In genomic region chr13:73467421-73468237, GRCm38 (mm10) we compare ENCODE assay signal across 8 mouse cellular contexts. TPM values are rescaled to one million over a fixed set of nuclear protein-coding genes. Genes with fewer than 3 reads are reported as not detected.
DNase-seq lines count a peak whose midpoint lies in the region; ATAC-seq and TF ChIP-seq lines count a peak whose summit lies in the region.

No protein-coding gene starts in this region.

- TF ChIP-seq CTCF in kidney, adult 2 months (conservative IDR thresholded peaks at IDR 0.05; ENCODE audit: insufficient read depth, insufficient read length, low read depth, low read length) = no peak

- 9% methylated on average over 52 of the region's 53 CpGs for WGBS in kidney, adult 2 months
- under 1% methylated on average over 46 of the region's 53 CpGs for WGBS in lung, embryonic 16.5 days

- peak overlapping the region; percentile 88 for H3K4me2 ChIP-seq in lung, embryonic 16.5 days (ENCODE audit: low read depth, low read length)

- no peak for TF ChIP-seq POLR2A in kidney, adult 2 months (IDR thresholded peaks at IDR 0.05; ENCODE audit: low read depth, low read length)

- H3K36me3 ChIP-seq in kidney, adult 2 months (ENCODE audit: control insufficient read depth, insufficient read depth, low read length) = no peaks in the 10 kb centered on the region
- no peaks in the 10 kb centered on the region for H3K36me3 ChIP-seq in lung, embryonic 16.5 days (ENCODE audit: control insufficient read depth, insufficient read depth, low read length)

- intact Hi-C loops in gastrocnemius, postnatal 36 days (cut with DNase I) = no loop called here

- H3K9ac ChIP-seq in lung, embryonic 16.5 days (ENCODE audit: low read length) = peak overlapping the region; percentile 95

- DNase-seq in right cerebral cortex, postnatal 14 days = peak; percentile 55
- DNase-seq in right cerebral cortex, adult 18-20 months = no peak
- DNase-seq in cerebellum, adult 9-10 months = peak; percentile 66
- peak; percentile 27 for DNase-seq in gastrocnemius, postnatal 36 days
- DNase-seq in kidney, adult 2 months = peak; percentile 32
- peak; percentile 25 for DNase-seq in ovary, postnatal 14 days (ENCODE audit: low spot score)
- DNase-seq in Muller cell, postnatal 12 days (ENCODE audit: inconsistent ontology term) = no peak

- peak; percentile 75 for ATAC-seq in lung, embryonic 16.5 days (ENCODE audit: low read depth)

- no peaks in the 10 kb centered on the region for H3K27me3 ChIP-seq in kidney, adult 2 months (replicated peaks; ENCODE audit: control insufficient read depth, insufficient read depth, low read length)
- no peaks in the 10 kb centered on the region for H3K27me3 ChIP-seq in lung, embryonic 16.5 days (ENCODE audit: control insufficient read depth, insufficient read depth, low read depth, low read length)

- peak overlapping the region; percentile 69 for H3K4me3 ChIP-seq in kidney, adult 2 months (ENCODE audit: insufficient read depth, low read depth, low read length)
- H3K4me3 ChIP-seq in lung, embryonic 16.5 days (ENCODE audit: low read length) = peak overlapping the region; percentile 98

- no peak overlapping the region; the same call in 1 of the 2 replicates for H3K27ac ChIP-seq in kidney, adult 2 months (ENCODE audit: insufficient read depth, low read depth, low read length)
- peak overlapping the region; percentile 97 for H3K27ac ChIP-seq in lung, embryonic 16.5 days (ENCODE audit: low read length)

- no peaks in the 10 kb centered on the region for H3K9me3 ChIP-seq in lung, embryonic 16.5 days (ENCODE audit: control insufficient read depth, low read length)

- no peaks in the 10 kb centered on the region for H3K4me1 ChIP-seq in kidney, adult 2 months (ENCODE audit: control insufficient read depth, insufficient read depth, low read length)
- peaks cover 27% of the 10 kb centered on the region for H3K4me1 ChIP-seq in lung, embryonic 16.5 days (replicated peaks; ENCODE audit: control insufficient read depth, insufficient read depth, low read length)

RNA-seq across cellular contexts. Expression of gene Lpcat1, which starts 0.6 kb away (rescaled TPM):
- total RNA-seq in gastrocnemius, postnatal 36 days (2021) = 1 to 10 TPM; 2.7 TPM
- polyA plus RNA-seq in kidney, adult 2 months (2012; rRNA removed) = 14.2 and 16.0 TPM in 2 replicates
- polyA plus RNA-seq in lung, embryonic 16.5 days (2015; fragmentation: Nextera tagmentation; extraction: Ambion mirVana) = 119 and 140 TPM in 2 replicates

Comparison
In these comparisons a context has a peak if more than half of its experiments do, and no peak if none do; other contexts are left out.
1. DNase-seq: peak in right cerebral cortex, postnatal 14 days (single experiment), cerebellum, adult 9-10 months (single experiment), gastrocnemius, postnatal 36 days (2 of 2), kidney, adult 2 months (single experiment) and ovary, postnatal 14 days (single experiment); none in right cerebral cortex, adult 18-20 months (single experiment) and Muller cell, postnatal 12 days (single experiment).